Mouse (Mus musculus) neural tube, embryonic 13.5 days (tissue): Measurements from ENCODE around the gene Arhgap25. TPM values are rescaled to one million over a fixed set of nuclear protein-coding genes. Genes with fewer than 3 reads are reported as not detected.
"Not testable (repeated sequence)": the region's sequence is repeated elsewhere in the genome, so short reads cannot be mapped to it uniquely, and the experiment has no call there.

Experiments used
- ATAC-seq: fragments of 200-750 bp; cut with Nextera tagmentation; 2 replicates; pipeline ENCODE4 v1.8.0; 2017; ENCODE audit warnings: low read depth, mild to moderate bottlenecking, moderate TSS enrichment, moderate library complexity
- H3K27ac ChIP-seq: fragments of 300-500 bp; sonication (generic); replicated peaks from 2 replicates; pipeline ENCODE4 v1.5.1; 2015; ENCODE audit warnings: moderate library complexity, mild to moderate bottlenecking, inconsistent platforms
- H3K27me3 ChIP-seq: fragments of 300-500 bp; sonication (generic); 2 replicates; pipeline ENCODE4 v1.6.1; 2015; ENCODE audit warnings: mild to moderate bottlenecking, inconsistent platforms
- H3K36me3 ChIP-seq: fragments of 300-500 bp; sonication (generic); 2 replicates; pipeline ENCODE4 v1.6.1; 2015; ENCODE audit warnings: mild to moderate bottlenecking, inconsistent platforms
- H3K4me1 ChIP-seq: fragments of 300-500 bp; sonication (generic); replicated peaks from 2 replicates; pipeline ENCODE4 v1.6.1; 2015; ENCODE audit warnings: inconsistent platforms
- H3K4me2 ChIP-seq: fragments of 300-500 bp; sonication (generic); 2 replicates; pipeline ENCODE4 v1.6.1; 2015; ENCODE audit warnings: inconsistent platforms, mild to moderate bottlenecking, moderate library complexity
- H3K4me3 ChIP-seq: fragments of 300-500 bp; sonication (generic); 2 replicates; pipeline ENCODE4 v1.5.1; 2015; ENCODE audit warnings: mild to moderate bottlenecking, inconsistent platforms
- H3K9ac ChIP-seq: fragments of 300-500 bp; sonication (generic); 2 replicates; pipeline ENCODE4 v1.6.1; 2015; ENCODE audit warnings: moderate library complexity, mild to moderate bottlenecking, inconsistent platforms
- H3K9me3 ChIP-seq: fragments of 300-500 bp; sonication (generic); 2 replicates; pipeline ENCODE4 v1.6.1; 2016; ENCODE audit warnings: inconsistent platforms
- WGBS: fragments of 180-500 bp; shearing (Covaris S2); methylation state at CpG from one replicate; pipeline ENCODE4 v1.1.7; 2015; 5-methylcytosine and 5-hydroxymethylcytosine counted together
- polyA plus RNA-seq: library from polyadenylated mRNA; unstranded; fragments of >200 nt; fragmentation: Nextera tagmentation; extraction: Ambion mirVana; gene quantifications from 2 replicates; pipeline ENCODE4 v1.2.1, GENCODE M21; 2015

The Arhgap25 gene
- polyA plus RNA-seq, result 4.9 TPM in 2 replicates

GRCm38 (mm10) chr6:87532953-87533710, at the start of gene Arhgap25:
Gene Arhgap25 (minus strand): TSS chr6:87533259.
- Histone ChIP-seq H3K27me3 (no peaks in the 10 kb centered on the region), H3K9me3 (no peaks in the 10 kb centered on the region), H3K9ac (no peak within 1 kb of the TSS), H3K36me3 (no peaks in the 10 kb centered on the region), H3K27ac (no peak within 1 kb of the TSS), H3K4me3 (no peak within 1 kb of the TSS), H3K4me1 (0 out of 2 replicates have a peak, but pooled peaks cover 4% of the 10 kb centered on the region), H3K4me2 (no peak within 1 kb of the TSS)
- WGBS, result 71% methylated on average over 14 of the region's 14 CpGs
- ATAC-seq, result no peak

- Histone ChIP-seq H3K36me3 (peaks cover 4% of the 10 kb centered on the region; the same call in 1 of the 2 replicates), H3K27me3 (no peaks in the 10 kb centered on the region), H3K9ac (no peak overlapping the region), H3K9me3 (no peaks in the 10 kb centered on the region), H3K27ac (no peak overlapping the region), H3K4me1 (peaks cover 11% of the 10 kb centered on the region; the same call in 1 of the 2 replicates), H3K4me2 (no peak overlapping the region), H3K4me3 (no peak overlapping the region)
- ATAC-seq, result no peak
- 77% methylated on average over 6 of the region's 6 CpGs for WGBS
These were observed 49.4 kb upstream of the Arhgap25 start for GRCm38 (mm10) chr6:87582456-87582855.

GRCm38 (mm10) chr6:87581581-87581980, 48.5 kb upstream of the Arhgap25 start:
- Histone ChIP-seq H3K9ac (no peak overlapping the region), H3K27me3 (no peaks in the 10 kb centered on the region)
- ATAC-seq, result no peak

GRCm38 (mm10) chr6:87581071-87581470, 48.0 kb upstream of the Arhgap25 start:
- WGBS, result 85% methylated on average over 15 of the region's 15 CpGs
- H3K36me3 ChIP-seq, result peaks cover 4% of the 10 kb centered on the region; the same call in 1 of the 2 replicates

More at GRCm38 (mm10) chr6:87581581-87581980, 48.5 kb upstream of the Arhgap25 start:
- H3K9me3 ChIP-seq, result no peaks in the 10 kb centered on the region
- peaks cover 4% of the 10 kb centered on the region; the same call in 1 of the 2 replicates for H3K36me3 ChIP-seq
- 90% methylated on average over 18 of the region's 18 CpGs for WGBS
- H3K4me3 ChIP-seq, result no peak overlapping the region
- H3K4me1 ChIP-seq, result peaks cover 2% of the 10 kb centered on the region; the same call in 1 of the 2 replicates
- no peak overlapping the region for H3K27ac ChIP-seq
- no peak overlapping the region for H3K4me2 ChIP-seq

GRCm38 (mm10) chr6:87578247-87578646, 45.2 kb upstream of the Arhgap25 start:
- no peak overlapping the region for H3K4me3 ChIP-seq
- no peak overlapping the region for H3K4me2 ChIP-seq
- H3K27ac ChIP-seq, result no peak overlapping the region
- H3K9me3 ChIP-seq, result no peaks in the 10 kb centered on the region
- no peaks in the 10 kb centered on the region for H3K27me3 ChIP-seq
- ATAC-seq, result no peak
- H3K4me1 ChIP-seq, result no peaks in the 10 kb centered on the region; the same call in 1 of the 2 replicates
- WGBS, result 34% methylated on average over 9 of the region's 9 CpGs
- peaks cover 4% of the 10 kb centered on the region; the same call in 1 of the 2 replicates for H3K36me3 ChIP-seq
- H3K9ac ChIP-seq, result no peak overlapping the region

More at GRCm38 (mm10) chr6:87581071-87581470, 48.0 kb upstream of the Arhgap25 start:
- no peak overlapping the region for H3K4me2 ChIP-seq
- H3K27ac ChIP-seq, result no peak overlapping the region
- no peak overlapping the region for H3K9ac ChIP-seq
- no peak for ATAC-seq
- H3K4me1 ChIP-seq, result no peaks in the 10 kb centered on the region; the same call in 1 of the 2 replicates
- no peaks in the 10 kb centered on the region for H3K27me3 ChIP-seq
- no peaks in the 10 kb centered on the region for H3K9me3 ChIP-seq
- H3K4me3 ChIP-seq, result no peak overlapping the region

GRCm38 (mm10) chr6:87576648-87577330, 43.7 kb upstream of the Arhgap25 start:
- Histone ChIP-seq H3K9me3 (no peaks in the 10 kb centered on the region), H3K4me2 (no peak overlapping the region), H3K36me3 (peaks cover 4% of the 10 kb centered on the region; the same call in 1 of the 2 replicates), H3K9ac (no peak overlapping the region; the same call in 1 of the 2 replicates), H3K27me3 (no peaks in the 10 kb centered on the region), H3K27ac (no peak overlapping the region), H3K4me1 (no peaks in the 10 kb centered on the region; the same call in 1 of the 2 replicates), H3K4me3 (no peak overlapping the region)
- 37% methylated on average over 4 of the region's 4 CpGs for WGBS
- ATAC-seq, result no peak

- ATAC-seq, H3K4me3 ChIP-seq, H3K4me2 ChIP-seq, H3K9me3 ChIP-seq, H3K36me3 ChIP-seq, H3K4me1 ChIP-seq, H3K27me3 ChIP-seq, H3K27ac ChIP-seq, H3K9ac ChIP-seq: not testable (repeated sequence)
These were observed 38.8 kb upstream of the Arhgap25 start for GRCm38 (mm10) chr6:87571863-87572262.

- Histone ChIP-seq H3K4me1 (no peaks in the 10 kb centered on the region), H3K27ac (no peak overlapping the region), H3K4me2 (no peak overlapping the region), H3K4me3 (no peak overlapping the region), H3K9me3 (no peaks in the 10 kb centered on the region), H3K36me3 (no peaks in the 10 kb centered on the region), H3K9ac (no peak overlapping the region), H3K27me3 (no peaks in the 10 kb centered on the region)
- ATAC-seq, result no peak
- WGBS, result 65% methylated on average over 9 of the region's 9 CpGs
These were observed 34.9 kb upstream of the Arhgap25 start for GRCm38 (mm10) chr6:87567686-87568593.

- Histone ChIP-seq H3K9ac (no peak overlapping the region), H3K27ac (no peak overlapping the region), H3K9me3 (no peaks in the 10 kb centered on the region), H3K4me3 (no peak overlapping the region), H3K4me2 (no peak overlapping the region), H3K4me1 (no peaks in the 10 kb centered on the region), H3K27me3 (no peaks in the 10 kb centered on the region), H3K36me3 (no peaks in the 10 kb centered on the region)
- ATAC-seq, result no peak
- 82% methylated on average over 5 of the region's 5 CpGs for WGBS
These were observed 32.1 kb upstream of the Arhgap25 start for GRCm38 (mm10) chr6:87565166-87565565.

GRCm38 (mm10) chr6:87564356-87564755, 31.3 kb upstream of the Arhgap25 start:
- Histone ChIP-seq H3K4me3 (no peak overlapping the region), H3K36me3 (no peaks in the 10 kb centered on the region), H3K9me3 (no peaks in the 10 kb centered on the region), H3K4me1 (no peaks in the 10 kb centered on the region), H3K27me3 (no peaks in the 10 kb centered on the region), H3K27ac (no peak overlapping the region), H3K4me2 (no peak overlapping the region), H3K9ac (no peak overlapping the region)
- ATAC-seq, result no peak
- 96% methylated on average over 4 of the region's 4 CpGs for WGBS

GRCm38 (mm10) chr6:87553724-87554123, 20.7 kb upstream of the Arhgap25 start:
- Histone ChIP-seq H3K9me3 (no peaks in the 10 kb centered on the region), H3K27ac (no peak overlapping the region), H3K4me3 (no peak overlapping the region), H3K36me3 (no peaks in the 10 kb centered on the region), H3K4me1 (no peaks in the 10 kb centered on the region), H3K27me3 (no peaks in the 10 kb centered on the region), H3K9ac (no peak overlapping the region), H3K4me2 (no peak overlapping the region)
- ATAC-seq, result no peak
- WGBS, result 84% methylated on average over 3 of the region's 3 CpGs
